Mouse (Mus musculus) spleen, adult 2 months (tissue): ENCODE results near the gene Zfr2. TPM values are rescaled to one million over a fixed set of nuclear protein-coding genes. Genes with fewer than 3 reads are reported as not detected.

ENCODE experiments used
- DNase-seq, 2 experiments: peaks; one replicate each; pipeline versions ENCODE4 v3.0.0 to v3.0.0-alpha.2; 2012 to 2021; ENCODE audit warnings: low spot score in 2 of 2, low read depth in 1 of 2
- H3K27ac ChIP-seq: fragments of 200-500 bp; 2 replicates; pipeline ENCODE4 v1.5.1; 2012; ENCODE audit warnings: low read length, inconsistent platforms; ENCODE audit not compliant: insufficient read depth
- H3K27me3 ChIP-seq: fragments of 200-500 bp; 2 replicates; pipeline ENCODE4 v1.6.1; 2012; ENCODE audit warnings: mild to moderate bottlenecking, moderate library complexity, low read length, inconsistent platforms; ENCODE audit not compliant: control insufficient read depth, insufficient read depth
- H3K36me3 ChIP-seq: fragments of 200-500 bp; 2 replicates; pipeline ENCODE4 v1.6.1; 2012; ENCODE audit warnings: mild to moderate bottlenecking, low read length, inconsistent platforms; ENCODE audit not compliant: control insufficient read depth, insufficient read depth
- H3K4me1 ChIP-seq: fragments of 200-500 bp; 2 replicates; pipeline ENCODE4 v1.6.1; 2011; ENCODE audit warnings: inconsistent platforms; ENCODE audit not compliant: control insufficient read depth, insufficient read depth, insufficient read length
- H3K4me3 ChIP-seq: fragments of 200-500 bp; 2 replicates; pipeline ENCODE4 v1.5.1; 2011; ENCODE audit warnings: mild to moderate bottlenecking, inconsistent platforms; ENCODE audit not compliant: insufficient read depth, insufficient read length; ENCODE audit errors: extremely low read depth
- CTCF ChIP-seq: fragments of 200-500 bp; IDR thresholded peaks from 2 replicates; pipeline ENCODE4 v1.5.1; 2011; ENCODE audit warnings: mild to moderate bottlenecking, inconsistent platforms; ENCODE audit not compliant: insufficient read depth, insufficient read length, insufficient replicate concordance; ENCODE audit errors: extremely low read depth
- POLR2A ChIP-seq: fragments of 200-500 bp; IDR thresholded peaks from 2 replicates; pipeline ENCODE4 v1.6.1; 2011; ENCODE audit warnings: low read depth, low read length, inconsistent platforms
- WGBS: fragments of 180-500 bp; shearing (Covaris S2); methylation state at CpG from one replicate; pipeline ENCODE4 v1.1.7; 2018; 5-methylcytosine and 5-hydroxymethylcytosine counted together
- polyA plus RNA-seq: library from polyadenylated mRNA; depleted of rRNA; stranded (reverse); fragments of >200 nt; gene quantifications from 2 replicates; pipeline ENCODE4 v1.2.3, GENCODE M21; 2012

Gene Zfr2
- polyA plus RNA-seq, 1 experiment, result 5.5 TPM

DNA sequence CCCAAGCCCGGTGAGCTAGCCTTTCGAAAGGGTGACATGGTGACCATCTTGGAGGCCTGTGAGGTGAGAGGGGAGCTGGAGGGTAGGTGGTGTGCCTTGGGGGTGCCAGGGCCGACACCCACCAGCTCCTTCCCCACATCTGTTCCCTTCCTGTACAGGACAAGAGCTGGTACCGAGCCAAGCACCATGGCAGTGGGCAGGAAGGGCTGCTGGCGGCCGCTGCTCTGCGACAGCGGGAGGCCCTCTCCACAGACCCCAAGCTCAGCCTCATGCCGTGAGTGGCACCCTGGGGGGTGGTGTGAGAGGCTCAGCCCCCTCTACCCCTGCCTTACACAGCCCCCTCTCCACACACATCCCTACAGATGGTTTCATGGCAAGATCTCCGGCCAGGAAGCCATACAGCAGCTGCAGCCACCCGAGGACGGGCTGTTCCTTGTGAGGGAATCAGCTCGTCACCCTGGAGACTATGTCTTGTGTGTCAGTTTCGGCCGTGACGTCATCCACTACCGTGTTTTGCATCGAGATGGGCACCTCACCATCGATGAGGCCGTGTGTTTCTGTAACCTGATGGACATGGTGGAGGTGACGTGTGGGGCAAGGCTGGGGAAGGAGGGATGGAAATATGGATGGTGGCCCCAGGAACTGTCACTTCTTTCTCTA is 26.4 kb downstream of the Zfr2 start:
- TF ChIP-seq POLR2A, result no peak
- no peak for TF ChIP-seq CTCF
- no peak overlapping the region for H3K27ac ChIP-seq

DNA sequence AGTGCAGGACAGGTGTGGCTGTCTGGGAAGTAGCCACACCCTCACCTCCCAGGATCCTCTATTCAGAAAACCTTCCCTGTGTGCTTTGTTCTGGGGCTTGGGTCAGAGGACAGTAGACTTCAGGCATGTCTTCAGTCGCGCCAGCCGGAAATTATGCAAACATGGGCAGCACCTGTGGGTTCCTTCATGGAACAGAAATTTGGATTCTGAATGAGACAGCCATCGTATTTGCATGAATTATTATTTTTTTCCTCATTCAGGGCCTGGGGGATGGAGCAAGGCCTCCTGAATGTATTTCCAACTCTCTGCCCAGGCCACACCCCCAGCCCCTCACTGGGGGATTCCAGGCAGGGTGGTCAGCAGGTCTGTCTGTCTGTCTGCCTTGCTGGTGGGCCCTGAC is 28.1 kb downstream of the Zfr2 start:
- no peak for TF ChIP-seq POLR2A
- no peak for TF ChIP-seq CTCF
- WGBS, result 93% methylated on average over 4 of the region's 4 CpGs
- H3K4me3 ChIP-seq, result no peak overlapping the region
- H3K27ac ChIP-seq, result no peak overlapping the region
- H3K36me3 ChIP-seq, result peaks cover 17% of the 10 kb centered on the region
- peaks cover 12% of the 10 kb centered on the region for H3K4me1 ChIP-seq
- H3K27me3 ChIP-seq, result no peaks in the 10 kb centered on the region
- no peak for DNase-seq

More for the DNA sequence above, 26.4 kb downstream of the Zfr2 start:
- whole genome bisulfite sequencing, result 79% methylated on average over 21 of the region's 21 CpGs
- no peak for DNase-seq
- Histone ChIP-seq H3K27me3 (no peaks in the 10 kb centered on the region), H3K36me3 (peaks cover 10% of the 10 kb centered on the region), H3K4me1 (peaks cover 9% of the 10 kb centered on the region), H3K4me3 (no peak overlapping the region)

DNA sequence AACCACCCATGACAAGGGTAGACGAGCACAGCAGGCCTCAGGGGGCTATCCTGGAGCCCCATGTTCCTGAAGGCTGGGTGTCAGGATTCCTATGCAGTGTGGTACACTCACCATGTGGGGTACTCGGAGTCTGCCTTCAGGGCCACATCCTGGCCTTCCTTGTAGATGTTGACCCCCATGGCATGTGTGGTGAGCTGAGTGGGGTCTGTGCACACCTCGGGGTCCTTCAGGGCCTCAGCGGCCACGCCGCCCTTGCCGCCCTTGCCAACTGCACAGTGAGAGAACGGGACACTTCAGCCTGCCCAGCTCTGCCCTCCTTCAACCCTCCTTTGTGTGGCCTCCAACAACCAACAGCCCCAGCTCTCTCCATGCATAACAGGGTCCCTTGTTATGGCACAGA is 32.6 kb downstream of the Zfr2 start:
- H3K27me3 ChIP-seq, result no peaks in the 10 kb centered on the region
- H3K4me1 ChIP-seq, result peaks cover 12% of the 10 kb centered on the region; the same call in 1 of the 2 replicates
- H3K4me3 ChIP-seq, result no peak overlapping the region
- 89% methylated on average over 8 of the region's 8 CpGs for WGBS
- no peak for TF ChIP-seq POLR2A
- no peak for TF ChIP-seq CTCF
- H3K27ac ChIP-seq, result no peak overlapping the region
- H3K36me3 ChIP-seq, result peaks cover 17% of the 10 kb centered on the region
- no peak for DNase-seq

DNA sequence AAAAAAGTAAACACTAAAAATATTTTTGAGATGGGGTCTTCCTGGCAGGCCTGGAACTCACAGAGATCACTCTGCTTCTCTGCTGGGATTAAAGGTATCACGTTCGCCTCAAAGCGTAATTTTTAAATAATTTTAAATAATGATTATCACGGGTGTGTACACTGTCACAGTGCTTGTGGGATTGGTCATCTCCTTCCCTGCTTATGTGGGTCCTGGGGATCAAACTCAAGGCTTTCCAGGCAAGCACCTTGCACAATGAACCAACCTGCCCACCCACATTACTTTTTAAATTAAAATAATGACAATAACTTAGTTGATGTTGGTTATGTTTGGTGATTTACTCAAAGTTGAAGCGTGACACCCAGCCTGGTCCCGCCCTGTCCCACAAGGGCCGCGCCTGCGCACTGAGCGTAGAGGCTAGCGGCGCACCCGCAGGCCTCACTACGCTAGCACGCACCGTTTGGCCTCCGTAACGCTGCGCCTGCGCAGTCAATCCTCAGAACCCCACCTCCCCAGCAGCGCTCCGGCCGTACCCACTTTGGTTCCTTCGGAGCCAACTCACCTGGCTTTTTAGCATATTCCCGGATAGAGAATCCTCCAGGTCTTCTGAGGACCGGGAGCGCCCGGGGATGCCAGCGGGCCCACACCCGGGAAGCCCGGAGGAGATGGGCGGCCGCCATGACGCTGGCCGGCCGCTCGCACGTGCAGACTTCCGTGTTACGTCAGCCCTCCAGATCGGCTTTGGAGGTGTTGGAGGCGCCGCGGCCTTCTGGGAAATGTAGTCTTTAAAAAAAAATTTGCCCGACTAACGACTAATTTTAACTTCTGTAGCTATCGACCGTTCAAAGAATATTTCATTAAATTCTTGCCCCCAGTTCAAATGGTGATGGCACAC is 33.5 kb downstream of the Zfr2 start, which contains the start of the genes Mrpl54 and Apba3:
TSS of gene Mrpl54 (minus strand) at position 724 of the 895 bp plus-strand sequence.
TSS of gene Apba3 (plus strand) at position 750 of the 895 bp plus-strand sequence.
- Histone ChIP-seq H3K4me1 (peaks cover 12% of the 10 kb centered on the region; the same call in 1 of the 2 replicates), H3K4me3 (peak within 1 kb of the TSS; percentile 95), H3K36me3 (peaks cover 20% of the 10 kb centered on the region), H3K27ac (peak within 1 kb of the TSS; percentile 96), H3K27me3 (no peaks in the 10 kb centered on the region)
- TF ChIP-seq CTCF (no peak), POLR2A (peak; percentile 18; the same call in 1 of the 2 replicates)
- WGBS, result under 1% methylated on average over 48 of the region's 48 CpGs
- peak; percentile 94 to 96 for DNase-seq

DNA sequence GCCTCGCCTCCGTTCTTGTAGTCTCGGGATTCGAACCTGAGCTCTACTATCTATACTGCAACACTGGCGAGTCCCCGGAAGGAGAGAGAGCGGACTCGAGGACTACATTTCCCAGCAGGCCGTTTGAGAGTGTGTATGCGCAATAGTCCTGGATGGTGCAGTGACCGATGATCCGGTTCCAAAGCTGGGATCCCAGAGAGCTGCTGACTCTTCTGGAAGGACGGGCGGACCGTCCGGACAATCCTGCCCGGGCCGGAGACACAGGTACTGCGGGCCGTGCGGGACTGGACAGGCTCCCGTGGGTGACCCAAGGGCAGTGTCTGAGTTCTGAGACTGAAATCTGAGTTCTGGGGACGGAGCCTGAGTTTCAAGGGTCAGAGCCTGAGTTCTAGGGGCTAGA is 35.1 kb downstream of the Zfr2 start:
- peak overlapping the region; percentile 77 for H3K4me3 ChIP-seq
- DNase-seq, result peak; percentile 49 to 70
- TF ChIP-seq POLR2A, result no peak; the same call in 1 of the 2 replicates
- no peak for TF ChIP-seq CTCF
- 12% methylated on average over 23 of the region's 23 CpGs for WGBS
- H3K27me3 ChIP-seq, result no peaks in the 10 kb centered on the region
- peaks cover 29% of the 10 kb centered on the region for H3K36me3 ChIP-seq
- H3K27ac ChIP-seq, result 0 out of 2 replicates have a peak overlapping the region, but pooled peaks have one; percentile 31
- peaks cover 12% of the 10 kb centered on the region; the same call in 1 of the 2 replicates for H3K4me1 ChIP-seq

DNA sequence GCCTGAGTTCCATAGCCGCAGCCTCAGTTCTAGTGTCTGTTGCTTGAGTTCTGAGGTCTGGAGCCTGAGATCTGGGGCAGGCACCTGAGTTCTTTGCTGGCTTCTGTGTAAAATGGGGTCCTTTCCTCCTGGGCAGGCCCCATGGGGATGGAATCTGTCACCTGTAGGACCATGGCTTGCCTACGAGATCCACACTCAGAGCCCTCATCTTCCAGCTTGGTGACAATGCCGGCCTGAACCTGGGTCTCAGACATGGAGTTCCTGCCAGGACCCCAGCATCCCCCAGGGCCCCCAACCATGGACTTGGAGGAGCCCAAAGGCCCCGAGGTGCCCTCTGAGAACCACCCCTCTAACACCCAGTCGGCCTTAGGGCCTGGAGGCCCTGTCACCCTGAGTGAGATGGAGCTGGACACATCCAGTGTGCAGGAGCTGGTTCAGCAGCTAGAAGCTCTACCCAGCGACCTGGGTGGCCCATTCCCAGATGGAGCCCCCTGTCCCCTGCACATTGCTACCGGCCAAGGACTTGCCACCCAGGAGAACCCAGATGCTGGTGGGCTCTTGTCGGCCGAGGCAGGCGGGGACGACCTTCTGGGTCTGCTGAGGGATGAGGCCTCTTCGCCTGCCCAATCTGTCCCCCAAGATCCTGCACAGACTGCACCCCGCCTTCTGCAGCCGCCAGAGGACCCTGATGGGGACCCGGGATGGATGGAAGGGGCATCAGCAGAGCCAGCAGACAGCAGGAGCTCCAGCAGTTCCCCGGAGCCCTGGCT is 35.9 kb downstream of the Zfr2 start:
- TF ChIP-seq CTCF (no peak), POLR2A (no peak)
- H3K4me3 ChIP-seq, result peak overlapping the region; percentile 77
- WGBS, result 86% methylated on average over 16 of the region's 16 CpGs
- H3K27me3 ChIP-seq, result no peaks in the 10 kb centered on the region
- no peak for DNase-seq
- H3K36me3 ChIP-seq, result peaks cover 33% of the 10 kb centered on the region
- H3K4me1 ChIP-seq, result peaks cover 12% of the 10 kb centered on the region; the same call in 1 of the 2 replicates
- no peak overlapping the region for H3K27ac ChIP-seq
